ENCODE assay signal across 9 mouse cellular contexts in the genomic region with DNA sequence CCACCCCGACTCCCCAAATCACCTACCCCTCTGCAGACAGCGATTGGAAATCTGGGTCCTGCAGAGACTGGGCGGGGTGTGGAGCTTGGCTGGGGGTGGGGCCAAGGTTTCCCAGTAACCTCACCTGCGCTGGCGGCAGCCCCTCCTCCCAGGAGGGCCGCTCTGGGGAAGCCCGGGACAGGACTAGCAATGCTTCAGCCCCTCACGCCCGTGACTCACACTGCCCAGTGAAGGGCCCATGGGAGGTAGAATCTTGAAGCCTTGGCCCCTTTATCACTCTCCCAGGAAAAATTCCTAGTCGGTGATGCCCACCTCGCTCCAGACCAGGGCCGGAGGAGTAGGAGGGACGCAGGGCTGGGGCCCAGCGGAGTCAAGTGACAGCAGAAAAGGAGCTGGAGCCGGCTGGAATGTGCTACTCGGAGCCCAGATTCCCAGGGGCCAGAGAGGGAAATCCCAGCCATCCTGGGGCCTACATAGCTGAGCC. TPM values are rescaled to one million over a fixed set of nuclear protein-coding genes. Genes with fewer than 3 reads are reported as not detected.
DNase-seq lines count a peak whose midpoint lies in the region; ATAC-seq and TF ChIP-seq lines count a peak whose summit lies in the region.
"Had no signal": no experiment of that assay in that cellular context is flagged by ENCODE, and none has a peak within 500 bp of the region (broad histone marks: within the 10 kb centered on the region; RNA-seq: fewer than 3 reads in every experiment).

No protein-coding gene starts in this region.

- 1% methylated on average over 16 of the region's 16 CpGs for WGBS in embryonic facial prominence, embryonic 12.5 days
- WGBS in limb, embryonic 11.5 days, result under 1% methylated on average over 16 of the region's 16 CpGs
- WGBS in midbrain, embryonic 14.5 days, result 2% methylated on average over 16 of the region's 16 CpGs

- TF ChIP-seq CTCF in left cerebral cortex, adult 2 months (IDR thresholded peaks at IDR 0.05), result no peak

- DNase-seq in left cerebral cortex, adult 2 months (ENCODE audit: extremely low spot score in 1 of 2, low spot score in 2 of 2), result no peak
- DNase-seq in left cerebral cortex, adult 18-20 months (ENCODE audit: low spot score in 2 of 2), result no peak
- DNase-seq in heart, postnatal 4 days, result peak; percentile 65
- peak; percentile 68 for DNase-seq in limb, embryonic 11.5 days (ENCODE audit: low spot score)
- peak; percentile 58 for DNase-seq in midbrain, embryonic 14.5 days
- DNase-seq in B cell, adult 2 months, result no peak
- no peak for DNase-seq in thymus, postnatal 10 days (ENCODE audit: low spot score in 2 of 2)

- no peak for ATAC-seq in embryonic facial prominence, embryonic 12.5 days (ENCODE audit: insufficient number of reproducible peaks, insufficient read depth, low FRiP score, low TSS enrichment)
- ATAC-seq in limb, embryonic 11.5 days (ENCODE audit: insufficient number of reproducible peaks, low FRiP score, low TSS enrichment, low read depth), result peak; percentile 16; the same call in 1 of the 2 replicates
- no peak for ATAC-seq in midbrain, embryonic 14.5 days (ENCODE audit: low FRiP score, low TSS enrichment)

- peak overlapping the region; percentile 78 for H3K27ac ChIP-seq in left cerebral cortex, adult 2 months
- H3K27ac ChIP-seq in embryonic facial prominence, embryonic 12.5 days, result peak overlapping the region; percentile 87
- H3K27ac ChIP-seq in limb, embryonic 11.5 days (replicated peaks; ENCODE audit: low read depth, low read length), result peak overlapping the region; percentile 56; the same call in 1 of the 2 replicates
- peak overlapping the region; percentile 98 for H3K27ac ChIP-seq in midbrain, embryonic 14.5 days (replicated peaks; ENCODE audit: low read depth, low read length)
- H3K27ac ChIP-seq: macrophage had no signal

- H3K4me2 ChIP-seq in embryonic facial prominence, embryonic 12.5 days (replicated peaks), result peak overlapping the region; percentile 64
- peak overlapping the region; percentile 97 for H3K4me2 ChIP-seq in limb, embryonic 11.5 days (ENCODE audit: low read depth, severe bottlenecking)
- H3K4me2 ChIP-seq in midbrain, embryonic 14.5 days (ENCODE audit: low read length), result peak overlapping the region; percentile 89

- peak overlapping the region; percentile 72 for H3K9ac ChIP-seq in embryonic facial prominence, embryonic 12.5 days
- H3K9ac ChIP-seq in limb, embryonic 11.5 days (ENCODE audit: low read length), result peak overlapping the region; percentile 76
- peak overlapping the region; percentile 92 for H3K9ac ChIP-seq in midbrain, embryonic 14.5 days (replicated peaks; ENCODE audit: low read length)

- intact Hi-C loops in left cerebral cortex, adult 2 months (cut with DNase I), result loop anchor here (5.0 kb wide), 1 partner anchor 460 kb away; the partner anchor contains the start of gene Ddx39b

- H3K9me3 ChIP-seq in embryonic facial prominence, embryonic 12.5 days, result no peaks in the 10 kb centered on the region
- no peaks in the 10 kb centered on the region for H3K9me3 ChIP-seq in limb, embryonic 11.5 days (ENCODE audit: control insufficient read depth, low read length)
- no peaks in the 10 kb centered on the region for H3K9me3 ChIP-seq in midbrain, embryonic 14.5 days (ENCODE audit: control insufficient read depth, low read length)

- peaks cover 14% of the 10 kb centered on the region for H3K27me3 ChIP-seq in embryonic facial prominence, embryonic 12.5 days
- H3K27me3 ChIP-seq in limb, embryonic 11.5 days (ENCODE audit: control insufficient read depth, insufficient read depth, low read length), result peaks cover 19% of the 10 kb centered on the region
- no peaks in the 10 kb centered on the region for H3K27me3 ChIP-seq in midbrain, embryonic 14.5 days (ENCODE audit: control insufficient read depth, insufficient read depth, low read length)

- H3K4me1 ChIP-seq in embryonic facial prominence, embryonic 12.5 days, result peaks cover 64% of the 10 kb centered on the region
- H3K4me1 ChIP-seq in limb, embryonic 11.5 days (ENCODE audit: control insufficient read depth, insufficient read depth, low read length), result peaks cover 34% of the 10 kb centered on the region
- H3K4me1 ChIP-seq in midbrain, embryonic 14.5 days (ENCODE audit: control insufficient read depth, insufficient read depth, low read length), result peaks cover 46% of the 10 kb centered on the region

- peak overlapping the region; percentile 75 for H3K4me3 ChIP-seq in left cerebral cortex, adult 2 months
- H3K4me3 ChIP-seq in embryonic facial prominence, embryonic 12.5 days, result peak overlapping the region; percentile 56
- H3K4me3 ChIP-seq in limb, embryonic 11.5 days (ENCODE audit: low read depth, low read length), result peak overlapping the region; percentile 68
- H3K4me3 ChIP-seq in midbrain, embryonic 14.5 days (replicated peaks; ENCODE audit: low read depth, low read length), result peak overlapping the region; percentile 77

- H3K36me3 ChIP-seq in embryonic facial prominence, embryonic 12.5 days, result no peaks in the 10 kb centered on the region
- no peaks in the 10 kb centered on the region for H3K36me3 ChIP-seq in limb, embryonic 11.5 days (ENCODE audit: control insufficient read depth, insufficient read depth, low read length)
- no peaks in the 10 kb centered on the region for H3K36me3 ChIP-seq in midbrain, embryonic 14.5 days (ENCODE audit: control insufficient read depth, insufficient read depth, low read length)

RNA-seq across cellular contexts. Expression of gene Ddr1, which starts 2.4 kb away (rescaled TPM):
- total RNA-seq in left cerebral cortex, adult 2 months (2021), result 10 to 100 TPM; 47.2 to 47.8 TPM
- total RNA-seq in left cerebral cortex, adult 18-20 months (2021), result 10 to 100 TPM; 49.0 to 51.5 TPM
- polyA plus RNA-seq in embryonic facial prominence, embryonic 12.5 days (2016; fragmentation: Nextera tagmentation; extraction: Ambion mirVana), result 62.6 and 63.0 TPM in 2 replicates
- total RNA-seq in heart, postnatal 4 days (2021), result 100 to 1,000 TPM; 107 to 113 TPM
- 14.7 and 17.6 TPM in 2 replicates for polyA plus RNA-seq in limb, embryonic 11.5 days (2014; fragmentation: Nextera tagmentation; extraction: Ambion mirVana)
- 52.9 and 87.2 TPM in 2 replicates for polyA plus RNA-seq in midbrain, embryonic 14.5 days (2014; fragmentation: Nextera tagmentation; extraction: Ambion mirVana)

RNA-seq across cellular contexts. Expression of gene Gtf2h4, which starts 28.5 kb away (rescaled TPM):
- total RNA-seq in left cerebral cortex, adult 2 months (2021), result 10 to 100 TPM; 34.5 to 35.9 TPM
- total RNA-seq in left cerebral cortex, adult 18-20 months (2021), result 10 to 100 TPM; 26.7 to 37.5 TPM
- polyA plus RNA-seq in embryonic facial prominence, embryonic 12.5 days (2016; fragmentation: Nextera tagmentation; extraction: Ambion mirVana), result 48.6 and 51.5 TPM in 2 replicates
- 10 to 100 TPM; 19.4 to 20.9 TPM for total RNA-seq in heart, postnatal 4 days (2021)
- 56.7 and 57.0 TPM in 2 replicates for polyA plus RNA-seq in limb, embryonic 11.5 days (2014; fragmentation: Nextera tagmentation; extraction: Ambion mirVana)
- polyA plus RNA-seq in midbrain, embryonic 14.5 days (2014; fragmentation: Nextera tagmentation; extraction: Ambion mirVana), result 23.6 and 25.5 TPM in 2 replicates

RNA-seq across cellular contexts. Expression of gene Vars2, which starts 34.6 kb away (rescaled TPM):
- total RNA-seq in left cerebral cortex, adult 2 months (2021), result 10 to 100 TPM; 33.2 to 42.6 TPM
- 10 to 100 TPM; 34.3 to 35.1 TPM for total RNA-seq in left cerebral cortex, adult 18-20 months (2021)
- 18.5 and 23.6 TPM in 2 replicates for polyA plus RNA-seq in embryonic facial prominence, embryonic 12.5 days (2016; fragmentation: Nextera tagmentation; extraction: Ambion mirVana)
- 10 to 100 TPM; 29.0 to 29.2 TPM for total RNA-seq in heart, postnatal 4 days (2021)
- polyA plus RNA-seq in limb, embryonic 11.5 days (2014; fragmentation: Nextera tagmentation; extraction: Ambion mirVana), result 17.6 and 17.9 TPM in 2 replicates
- 9.5 and 14.8 TPM in 2 replicates for polyA plus RNA-seq in midbrain, embryonic 14.5 days (2014; fragmentation: Nextera tagmentation; extraction: Ambion mirVana)

RNA-seq across cellular contexts. Expression of gene Mucl3, which starts 58.5 kb away (rescaled TPM):
- total RNA-seq in left cerebral cortex, adult 2 months (2021), result not detected
- total RNA-seq in left cerebral cortex, adult 18-20 months (2021), result not detected
- 0.08 and 0.11 TPM in 2 replicates for polyA plus RNA-seq in embryonic facial prominence, embryonic 12.5 days (2016; fragmentation: Nextera tagmentation; extraction: Ambion mirVana)
- not detected for total RNA-seq in heart, postnatal 4 days (2021)
- not detected in 2 replicates for polyA plus RNA-seq in limb, embryonic 11.5 days (2014; fragmentation: Nextera tagmentation; extraction: Ambion mirVana)
- polyA plus RNA-seq in midbrain, embryonic 14.5 days (2014; fragmentation: Nextera tagmentation; extraction: Ambion mirVana), result not detected in 2 replicates
- polyA plus RNA-seq: macrophage had no signal

Comparison
In these comparisons a context has a peak if more than half of its experiments do, and no peak if none do; other contexts are left out.
1. DNase-seq: peak in heart, postnatal 4 days (single experiment), limb, embryonic 11.5 days (single experiment) and midbrain, embryonic 14.5 days (single experiment); none in left cerebral cortex, adult 2 months (0 of 2), left cerebral cortex, adult 18-20 months (0 of 2), B cell, adult 2 months (0 of 2) and thymus, postnatal 10 days (0 of 2).
2. Peak in every context shown above with its lines, with median percentiles within 50 percentile points of each other: H3K27ac ChIP-seq, H3K4me3 ChIP-seq, H3K4me2 ChIP-seq and H3K9ac ChIP-seq.